Mouse (Mus musculus) skeletal muscle tissue, adult 2 months (tissue): Measurements from ENCODE around the gene Gm12789.
"Not testable (repeated sequence)": the region's sequence is repeated elsewhere in the genome, so short reads cannot be mapped to it uniquely, and the experiment has no call there.

Source experiments
- DNase-seq: peaks from one replicate; pipeline ENCODE4 v3.0.0-alpha.2; 2012; ENCODE audit warnings: low read depth, low spot score

Gene Gm12789

GRCm38 (mm10) chr4:101986326-101986725 is at the start of gene Gm12789:
Gene Gm12789 (plus strand): TSS chr4:101986626.
- DNase-seq = not testable (repeated sequence)

DNA sequence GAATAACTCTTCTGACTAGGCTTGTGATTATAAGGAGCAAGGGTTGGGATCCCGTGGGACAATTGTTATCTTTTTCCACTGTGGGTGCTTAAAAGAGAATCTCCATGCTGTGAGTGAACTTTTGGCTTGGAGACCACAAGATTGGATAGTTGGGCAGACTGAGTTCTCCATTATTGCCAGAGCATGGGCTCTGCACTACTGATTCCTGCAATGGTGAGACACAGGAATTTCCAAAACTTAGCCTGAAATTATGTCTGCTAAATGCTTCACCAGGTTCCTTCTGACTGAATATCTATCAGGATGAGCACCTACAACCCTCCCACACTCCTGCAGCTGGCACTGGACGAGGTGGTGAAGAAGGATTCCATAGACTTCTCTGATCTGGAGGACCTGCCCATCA is 46.3 kb upstream of the Gm12789 start, which contains the start of gene Gm12794:
TSS of gene Gm12794 (plus strand) at position 301 of the 400 bp plus-strand sequence.
- not testable (repeated sequence) for DNase-seq

GRCm38 (mm10) chr4:101980949-101981348 is 5.5 kb upstream of the Gm12789 start, which contains the start of gene Gm12790:
Gene Gm12790 (minus strand): TSS chr4:101981049.
- DNase-seq = not testable (repeated sequence)

- no peak for DNase-seq
Observed at GRCm38 (mm10) chr4:101985678-101986077, 748 bp upstream of the Gm12789 start.

DNA sequence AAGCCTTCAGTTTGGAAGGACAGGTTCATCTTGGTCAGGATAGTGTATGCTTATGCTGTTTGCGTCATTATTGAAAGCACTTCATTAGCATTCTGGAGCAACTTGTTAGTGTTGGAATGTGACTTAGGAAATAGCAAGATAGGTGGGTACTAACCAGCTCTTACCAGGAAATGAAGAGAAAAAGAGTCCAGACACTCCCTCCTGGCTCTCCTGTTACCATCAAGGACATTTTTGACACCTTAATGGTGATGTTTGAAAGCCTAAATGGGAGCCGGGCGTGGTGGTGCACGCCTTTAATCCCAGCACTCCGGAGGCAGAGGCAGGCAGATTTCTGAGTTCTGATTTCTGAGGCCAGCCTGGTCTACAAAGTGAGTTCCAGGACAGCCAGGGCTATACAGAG is 11.0 kb downstream of the Gm12789 start:
- no peak for DNase-seq

- peak; percentile 38 for DNase-seq
Observed at GRCm38 (mm10) chr4:101998267-101998922, 12.0 kb downstream of the Gm12789 start.

DNA sequence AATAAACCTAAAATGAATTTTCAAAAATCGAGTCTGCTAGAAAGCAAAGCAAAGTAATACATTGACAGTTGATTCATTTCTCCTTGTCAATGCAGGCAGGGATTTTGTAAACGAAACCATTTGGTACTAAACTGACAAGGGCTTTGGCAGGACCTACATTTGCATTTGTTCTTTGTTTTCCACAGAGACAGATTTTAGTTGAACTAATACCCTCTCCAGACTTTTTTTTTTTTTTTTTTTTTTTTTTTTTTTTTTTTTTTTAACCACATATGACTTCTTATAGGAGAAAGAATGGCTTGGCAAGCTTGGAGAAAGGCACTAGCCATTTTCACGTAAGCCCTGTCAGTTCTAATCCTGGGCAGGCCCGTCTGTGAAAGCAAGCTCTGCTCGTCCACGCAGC is 40.2 kb downstream of the Gm12789 start:
- DNase-seq = no peak
